Mouse (Mus musculus) lung, postnatal 0 days (tissue): ENCODE data around the gene Gpr1.

Experiments used
- CTCF ChIP-seq: IDR thresholded peaks from 2 replicates; pipeline ENCODE4 v1.5.1; 2016; ENCODE audit warnings: antibody characterized with exemption, mild to moderate bottlenecking
- EP300 ChIP-seq: IDR thresholded peaks from 2 replicates; pipeline ENCODE4 v1.6.1; 2016; ENCODE audit warnings: antibody characterized with exemption, mild to moderate bottlenecking, control low read depth

DNA sequence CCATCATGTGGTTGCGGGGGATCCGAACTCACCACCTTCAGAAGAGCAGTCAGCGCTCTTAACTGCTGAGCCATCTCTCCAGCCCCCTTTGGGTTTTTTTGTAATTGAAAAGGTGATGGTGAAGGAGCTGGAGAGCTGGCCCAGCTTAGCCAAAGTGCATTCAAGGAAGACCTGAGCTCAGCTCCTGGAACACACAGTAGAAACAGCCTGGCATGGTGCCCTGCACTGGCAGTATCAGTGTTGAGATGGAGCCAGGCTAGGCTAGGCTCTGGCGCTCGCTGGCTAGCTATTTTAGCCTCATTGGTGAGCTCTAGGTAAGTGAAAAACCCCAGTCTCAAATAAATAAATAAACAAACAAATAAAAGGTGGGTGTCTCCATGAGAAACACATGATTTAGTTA lies 32.1 kb downstream of the Gpr1 start:
- no peak for TF ChIP-seq CTCF
- TF ChIP-seq EP300, result no peak
